Comparison of ENCODE assay signal across 8 mouse cellular contexts in genomic region chr6:8510864-8511428, GRCm38 (mm10). TPM values are rescaled to one million over a fixed set of nuclear protein-coding genes. Genes with fewer than 3 reads are reported as not detected.
A peak's percentile ranks its signal among the peaks of the same experiment; 100 is the strongest.
DNase-seq lines count a peak whose midpoint lies in the region; ATAC-seq and TF ChIP-seq lines count a peak whose summit lies in the region.

No protein-coding gene starts in this region.

- no peak for TF ChIP-seq CTCF in intestine, postnatal 0 days (IDR thresholded peaks at IDR 0.05; ENCODE audit: low read depth)

- ATAC-seq in megakaryocyte, adult 5-6 weeks (ENCODE audit: poor library complexity, severe bottlenecking), result no peak
- no peak for ATAC-seq in embryonic facial prominence, embryonic 11.5 days (replicated peaks; ENCODE audit: insufficient number of reproducible peaks, low FRiP score, low TSS enrichment, low read depth)
- ATAC-seq in intestine, postnatal 0 days, result no peak
- no peak for ATAC-seq in neural tube, embryonic 15.5 days (ENCODE audit: low FRiP score)

- peak overlapping the region; percentile 94 for H3K9ac ChIP-seq in embryonic facial prominence, embryonic 11.5 days (replicated peaks; ENCODE audit: low read length)
- H3K9ac ChIP-seq in intestine, postnatal 0 days (ENCODE audit: low read depth, low read length), result peak overlapping the region; percentile 93; the same call in 1 of the 2 replicates
- peak overlapping the region; percentile 98 for H3K9ac ChIP-seq in neural tube, embryonic 15.5 days (replicated peaks)

- peak overlapping the region; percentile 94 for H3K4me3 ChIP-seq in megakaryocyte, embryonic 14.5 days (replicated peaks)
- peak overlapping the region; percentile 96 for H3K4me3 ChIP-seq in embryonic facial prominence, embryonic 11.5 days (ENCODE audit: low read depth, low read length)
- H3K4me3 ChIP-seq in intestine, postnatal 0 days (ENCODE audit: low read depth, low read length), result peak overlapping the region; percentile 84
- peak overlapping the region; percentile 96 for H3K4me3 ChIP-seq in neural tube, embryonic 15.5 days (replicated peaks)

- H3K27me3 ChIP-seq in megakaryocyte, embryonic 14.5 days (replicated peaks), result peaks cover 14% of the 10 kb centered on the region
- no peaks in the 10 kb centered on the region for H3K27me3 ChIP-seq in embryonic facial prominence, embryonic 11.5 days (ENCODE audit: control insufficient read depth, insufficient read depth, low read length)
- H3K27me3 ChIP-seq in intestine, postnatal 0 days (replicated peaks; ENCODE audit: control insufficient read depth, insufficient read depth, low read length), result no peaks in the 10 kb centered on the region
- H3K27me3 ChIP-seq in neural tube, embryonic 15.5 days (replicated peaks), result no peaks in the 10 kb centered on the region

- 9% methylated on average over 7 of the region's 7 CpGs for WGBS in embryonic facial prominence, embryonic 11.5 days
- 13% methylated on average over 7 of the region's 7 CpGs for WGBS in intestine, postnatal 0 days
- WGBS in neural tube, embryonic 15.5 days, result 3% methylated on average over 7 of the region's 7 CpGs

- H3K9me3 ChIP-seq in megakaryocyte, embryonic 14.5 days, result no peaks in the 10 kb centered on the region
- no peaks in the 10 kb centered on the region for H3K9me3 ChIP-seq in embryonic facial prominence, embryonic 11.5 days (replicated peaks; ENCODE audit: control insufficient read depth, low read length)
- H3K9me3 ChIP-seq in intestine, postnatal 0 days (ENCODE audit: control insufficient read depth), result no peaks in the 10 kb centered on the region
- no peaks in the 10 kb centered on the region for H3K9me3 ChIP-seq in neural tube, embryonic 15.5 days (replicated peaks)

- peak overlapping the region; percentile 76 for H3K4me2 ChIP-seq in embryonic facial prominence, embryonic 11.5 days (ENCODE audit: low read depth, low read length)
- peak overlapping the region; percentile 86 for H3K4me2 ChIP-seq in intestine, postnatal 0 days (replicated peaks; ENCODE audit: low read depth)
- peak overlapping the region; percentile 68 for H3K4me2 ChIP-seq in neural tube, embryonic 15.5 days

- peaks cover 24% of the 10 kb centered on the region for H3K4me1 ChIP-seq in megakaryocyte, embryonic 14.5 days
- H3K4me1 ChIP-seq in embryonic facial prominence, embryonic 11.5 days (ENCODE audit: control insufficient read depth, insufficient read depth, low read length), result no peaks in the 10 kb centered on the region; the same call in 1 of the 2 replicates
- H3K4me1 ChIP-seq in intestine, postnatal 0 days (replicated peaks; ENCODE audit: control insufficient read depth, insufficient read depth, low read length), result peaks cover 4% of the 10 kb centered on the region; the same call in 1 of the 2 replicates
- H3K4me1 ChIP-seq in neural tube, embryonic 15.5 days, result peaks cover 30% of the 10 kb centered on the region

- H3K27ac ChIP-seq in embryonic facial prominence, embryonic 11.5 days (replicated peaks; ENCODE audit: low read depth, low read length), result no peak overlapping the region
- no peak overlapping the region for H3K27ac ChIP-seq in intestine, postnatal 0 days (ENCODE audit: low read depth, low read length)
- peak overlapping the region; percentile 100 for H3K27ac ChIP-seq in neural tube, embryonic 15.5 days (replicated peaks)

- no peaks in the 10 kb centered on the region for H3K36me3 ChIP-seq in megakaryocyte, embryonic 14.5 days (replicated peaks; ENCODE audit: low read length)
- H3K36me3 ChIP-seq in embryonic facial prominence, embryonic 11.5 days (replicated peaks; ENCODE audit: control insufficient read depth, insufficient read depth, low read depth, low read length), result no peaks in the 10 kb centered on the region
- no peaks in the 10 kb centered on the region for H3K36me3 ChIP-seq in intestine, postnatal 0 days (ENCODE audit: control insufficient read depth, insufficient read depth)
- H3K36me3 ChIP-seq in neural tube, embryonic 15.5 days, result no peaks in the 10 kb centered on the region

- DNase-seq in embryonic facial prominence, embryonic 11.5 days (ENCODE audit: low spot score), result peak; percentile 11
- no peak for DNase-seq in layer of hippocampus, postnatal 10 days (ENCODE audit: low spot score in 2 of 2)
- no peak for DNase-seq in gastrocnemius, postnatal 10 days
- no peak for DNase-seq in lung, adult 18-20 months

RNA-seq across cellular contexts. Expression of gene Glcci1, which starts 1.5 kb away (rescaled TPM):
- 0.16 TPM in 1 of 2 replicates, not detected in the other for polyA plus RNA-seq in megakaryocyte, embryonic 14.5 days (2012; ENCODE audit: insufficient read depth, low replicate concordance)
- total RNA-seq in megakaryocyte, adult 5-6 weeks (2015), result 10.2 and 14.2 TPM in 2 replicates
- 3.1 and 4.1 TPM in 2 replicates for total RNA-seq in megakaryocyte, adult 5-6 weeks (2017)
- polyA plus RNA-seq in embryonic facial prominence, embryonic 11.5 days (2014; fragmentation: Nextera tagmentation; extraction: Ambion mirVana), result 13.3 and 15.4 TPM in 2 replicates
- polyA plus RNA-seq in intestine, postnatal 0 days (2015; fragmentation: Nextera tagmentation; extraction: Ambion mirVana), result 3.8 and 3.9 TPM in 2 replicates
- polyA plus RNA-seq in neural tube, embryonic 15.5 days (2015; fragmentation: Nextera tagmentation; extraction: Ambion mirVana), result 7.2 and 7.3 TPM in 2 replicates
- 10 to 100 TPM; 29.3 to 36.4 TPM for total RNA-seq in layer of hippocampus, postnatal 10 days (2021)
- 10 to 100 TPM in 1 of 2 experiments, 1 to 10 TPM in 1; 9.9 to 12.9 TPM for total RNA-seq in gastrocnemius, postnatal 10 days (2021)
